Mouse (Mus musculus) megakaryocyte, embryonic 14.5 days (primary cell): ENCODE results near the gene Sucnr1.

Source experiments
- FLI1 ChIP-seq: IDR thresholded peaks from 2 replicates; pipeline ENCODE4 v1.6.1; 2012; ENCODE audit warnings: low read length, inconsistent platforms, mixed read lengths
- GATA1 ChIP-seq: IDR thresholded peaks from 3 replicates; pipeline ENCODE4 v1.6.1; 2012; ENCODE audit warnings: mixed read lengths, low read length, inconsistent platforms, borderline replicate concordance

- TF ChIP-seq FLI1 (no peak), GATA1 (no peak)
Observed at GRCm38 (mm10) chr3:60098521-60098920, 16.9 kb downstream of the Sucnr1 start.
